Mouse (Mus musculus): ENCODE measurements around the gene Coasy. TPM values are rescaled to one million over a fixed set of nuclear protein-coding genes. Genes with fewer than 3 reads are reported as not detected.

The Coasy gene
- 11.4 to 16.6 TPM (median 16.1 TPM) in 3 replicates for total RNA-seq (2017)

GRCm38 (mm10) chr11:101082208-101083082, at the start of gene Coasy:
TSS of gene Coasy (plus strand) at chr11:101082565.
- peak; percentile 66 for ATAC-seq (replicated peaks; ENCODE audit: insufficient number of reproducible peaks, low FRiP score, low TSS enrichment, poor library complexity, severe bottlenecking)

GRCm38 (mm10) chr11:101033856-101034500, 48.4 kb upstream of the Coasy start:
- no peak for ATAC-seq (replicated peaks; ENCODE audit: insufficient number of reproducible peaks, low FRiP score, low TSS enrichment, poor library complexity, severe bottlenecking)

- no peak for ATAC-seq (replicated peaks; ENCODE audit: insufficient number of reproducible peaks, low FRiP score, low TSS enrichment, poor library complexity, severe bottlenecking)
Measured at GRCm38 (mm10) chr11:101034614-101035327, 47.6 kb upstream of the Coasy start.

DNA sequence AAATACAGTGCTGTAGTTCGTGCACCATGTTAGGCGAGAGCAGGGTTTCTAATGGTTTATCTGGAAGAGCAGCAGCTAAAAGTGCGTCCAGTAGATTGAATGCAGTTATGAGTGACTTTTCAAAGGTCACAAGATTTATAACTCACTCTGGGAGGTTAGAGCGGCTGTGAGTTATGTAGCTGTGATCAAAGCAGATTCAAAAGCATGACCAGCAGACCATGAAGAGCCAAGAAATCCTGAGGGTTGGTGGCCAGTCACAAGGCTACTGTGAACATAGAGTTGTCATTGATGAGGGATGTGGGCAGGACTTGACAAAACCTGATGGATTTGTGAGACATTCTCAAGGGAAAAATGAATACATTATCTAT, 47.1 kb upstream of the Coasy start:
- ATAC-seq (replicated peaks; ENCODE audit: insufficient number of reproducible peaks, low FRiP score, low TSS enrichment, poor library complexity, severe bottlenecking) = no peak

- ATAC-seq (replicated peaks; ENCODE audit: insufficient number of reproducible peaks, low FRiP score, low TSS enrichment, poor library complexity, severe bottlenecking) = no peak
Measured at GRCm38 (mm10) chr11:101037795-101038194, 44.6 kb upstream of the Coasy start.

DNA sequence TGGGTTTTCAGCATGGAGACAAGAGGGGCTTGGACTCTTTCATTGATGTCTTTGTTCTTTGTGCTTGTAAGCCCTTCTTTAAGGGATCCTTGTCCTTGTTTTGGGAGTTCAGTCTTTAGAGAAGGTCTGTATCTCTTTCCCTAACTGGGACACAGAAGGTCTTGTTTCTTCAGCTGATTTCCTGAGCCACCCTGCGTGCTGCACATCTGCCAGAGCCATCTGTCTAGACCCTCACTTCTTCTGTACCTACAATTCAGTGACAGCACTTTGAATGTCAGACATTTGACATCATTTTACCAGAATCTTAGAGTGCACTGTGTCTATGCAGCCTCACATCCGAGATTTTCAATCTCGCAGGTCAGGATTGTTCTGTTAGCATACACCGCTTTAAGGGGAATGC, 36.5 kb upstream of the Coasy start:
- ATAC-seq (replicated peaks; ENCODE audit: insufficient number of reproducible peaks, low FRiP score, low TSS enrichment, poor library complexity, severe bottlenecking) = no peak

GRCm38 (mm10) chr11:101046440-101046839, 35.9 kb upstream of the Coasy start:
- ATAC-seq (replicated peaks; ENCODE audit: insufficient number of reproducible peaks, low FRiP score, low TSS enrichment, poor library complexity, severe bottlenecking) = no peak

- ATAC-seq (replicated peaks; ENCODE audit: insufficient number of reproducible peaks, low FRiP score, low TSS enrichment, poor library complexity, severe bottlenecking) = no peak
Measured at GRCm38 (mm10) chr11:101047502-101047901, 34.9 kb upstream of the Coasy start.

GRCm38 (mm10) chr11:101050359-101050758, 32.0 kb upstream of the Coasy start:
- ATAC-seq (replicated peaks; ENCODE audit: insufficient number of reproducible peaks, low FRiP score, low TSS enrichment, poor library complexity, severe bottlenecking) = no peak

DNA sequence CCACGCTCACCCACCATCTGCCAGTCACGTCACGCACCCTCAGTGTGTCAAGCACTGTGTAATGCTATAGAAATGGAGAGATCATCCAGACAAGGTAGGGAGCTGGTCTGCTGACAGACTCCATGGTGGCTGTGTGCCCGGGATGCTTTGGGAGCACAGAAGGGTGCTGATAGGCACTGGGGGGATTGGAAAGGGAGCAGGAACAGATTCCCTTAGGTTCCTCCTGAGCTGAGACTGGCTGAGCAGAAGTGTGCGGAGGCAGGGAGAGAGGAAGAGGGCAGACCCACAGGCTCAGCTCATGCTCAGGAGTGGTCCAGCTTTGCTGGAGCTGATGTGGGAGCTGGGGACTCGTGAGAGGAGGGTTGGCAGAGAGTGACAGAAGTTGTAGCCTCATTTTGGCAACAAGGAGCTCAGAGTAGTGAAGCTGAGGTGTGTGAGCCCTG, 31.3 kb upstream of the Coasy start:
- ATAC-seq (replicated peaks; ENCODE audit: insufficient number of reproducible peaks, low FRiP score, low TSS enrichment, poor library complexity, severe bottlenecking) = no peak

GRCm38 (mm10) chr11:101051617-101052016, 30.7 kb upstream of the Coasy start:
- no peak for ATAC-seq (replicated peaks; ENCODE audit: insufficient number of reproducible peaks, low FRiP score, low TSS enrichment, poor library complexity, severe bottlenecking)

GRCm38 (mm10) chr11:101052751-101053473, 29.5 kb upstream of the Coasy start:
- ATAC-seq (replicated peaks; ENCODE audit: insufficient number of reproducible peaks, low FRiP score, low TSS enrichment, poor library complexity, severe bottlenecking) = no peak

DNA sequence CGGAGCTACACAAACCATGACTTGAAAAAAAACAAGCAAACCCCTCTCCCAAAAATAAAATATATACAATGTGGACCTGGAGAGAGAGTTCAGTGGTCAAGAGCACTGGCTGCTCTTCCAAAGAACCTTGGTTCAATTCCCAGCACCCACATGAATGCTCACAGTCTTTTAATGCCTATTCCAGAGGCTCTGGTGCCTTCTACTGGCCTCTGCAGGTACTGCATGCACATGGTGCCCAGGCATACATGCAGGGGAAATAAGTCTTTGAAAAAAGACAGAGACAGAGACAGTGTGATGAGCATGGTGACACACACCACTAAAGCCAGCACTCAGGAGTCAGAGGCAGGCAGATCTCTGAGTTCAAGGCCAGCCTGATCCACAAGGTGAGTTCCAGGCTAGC, 28.4 kb upstream of the Coasy start:
- ATAC-seq (replicated peaks; ENCODE audit: insufficient number of reproducible peaks, low FRiP score, low TSS enrichment, poor library complexity, severe bottlenecking) = no peak

DNA sequence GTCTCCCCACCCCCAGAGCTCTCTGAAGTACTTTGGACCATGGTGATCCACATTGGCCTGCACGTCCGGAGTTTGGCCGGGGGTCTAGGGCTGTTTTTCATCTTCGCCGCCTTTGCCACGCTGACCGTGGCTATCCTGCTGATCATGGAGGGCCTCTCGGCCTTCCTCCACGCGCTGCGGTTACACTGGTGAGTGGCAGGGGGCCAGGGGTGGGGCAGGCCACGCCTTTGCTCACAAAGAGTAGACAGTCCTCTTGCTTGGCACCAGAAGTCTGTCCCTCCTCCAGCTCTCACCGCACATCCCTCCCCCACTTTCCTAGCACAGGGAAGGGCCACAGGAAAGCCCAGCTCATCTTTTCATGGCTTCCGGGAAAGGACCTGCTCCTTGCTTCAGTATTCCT, 26.9 kb upstream of the Coasy start:
- ATAC-seq (replicated peaks; ENCODE audit: insufficient number of reproducible peaks, low FRiP score, low TSS enrichment, poor library complexity, severe bottlenecking) = no peak

DNA sequence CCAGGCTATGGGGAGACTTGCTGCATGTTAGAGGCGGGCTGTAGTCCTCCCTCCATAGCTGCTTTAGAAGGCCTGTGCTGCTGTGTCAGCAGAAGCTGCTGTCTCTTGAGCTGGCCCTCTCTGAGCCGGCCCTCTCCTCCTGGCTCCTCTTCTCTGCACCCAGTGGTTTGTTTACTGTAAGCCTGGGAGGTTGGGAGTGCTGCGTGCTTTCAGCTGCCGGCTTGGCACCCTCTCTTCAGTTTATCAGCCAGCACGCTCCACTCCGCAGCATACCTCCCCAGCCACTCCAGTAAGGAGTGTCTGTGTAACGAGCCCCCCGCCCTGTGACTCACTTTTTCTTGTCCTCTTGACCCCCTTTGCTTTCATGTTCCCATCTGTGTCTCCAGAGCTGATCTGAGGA, 25.5 kb upstream of the Coasy start:
- no peak for ATAC-seq (replicated peaks; ENCODE audit: insufficient number of reproducible peaks, low FRiP score, low TSS enrichment, poor library complexity, severe bottlenecking)

DNA sequence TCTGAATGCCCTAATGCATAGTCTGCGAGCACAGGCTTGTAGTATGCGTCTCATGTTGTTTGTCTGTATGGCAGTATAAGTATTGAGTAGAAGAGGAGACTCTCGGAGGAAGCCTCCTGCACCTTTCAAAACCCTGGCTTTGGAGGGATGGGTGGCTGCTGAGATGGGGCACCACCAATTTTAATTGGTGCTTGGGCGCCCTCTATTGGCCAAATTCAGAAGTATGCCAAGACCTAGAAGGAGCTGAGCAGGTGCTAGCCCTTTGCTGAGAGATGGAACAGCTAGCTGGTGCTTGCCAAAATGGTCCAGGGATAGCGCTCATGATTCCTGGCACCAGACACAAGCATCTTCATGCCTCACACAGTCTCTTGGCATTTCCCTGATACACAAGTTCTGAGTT, 24.5 kb upstream of the Coasy start:
- ATAC-seq (replicated peaks; ENCODE audit: insufficient number of reproducible peaks, low FRiP score, low TSS enrichment, poor library complexity, severe bottlenecking) = peak; percentile 57; the same call in 1 of the 2 replicates

DNA sequence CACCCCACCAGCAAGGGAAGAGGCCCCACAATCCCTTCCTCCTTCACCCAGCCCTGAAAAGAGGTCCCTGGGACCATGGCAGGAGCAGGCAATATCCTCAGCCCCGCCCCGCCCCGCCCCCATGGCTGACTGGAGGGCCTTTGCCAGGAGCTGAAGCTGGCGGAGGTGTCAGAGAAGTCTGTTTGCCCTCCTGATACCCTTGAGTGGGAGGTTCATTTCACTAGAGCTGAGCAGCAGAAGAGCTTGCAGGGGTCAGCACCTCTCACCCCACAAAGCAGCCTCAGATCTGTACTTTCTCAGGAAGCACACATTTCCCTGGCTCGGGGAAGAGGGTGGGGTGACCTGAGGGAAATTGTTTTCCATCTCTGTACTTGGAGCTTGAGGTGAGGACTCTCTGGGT, 23.6 kb upstream of the Coasy start:
- ATAC-seq (replicated peaks; ENCODE audit: insufficient number of reproducible peaks, low FRiP score, low TSS enrichment, poor library complexity, severe bottlenecking) = no peak

- ATAC-seq (replicated peaks; ENCODE audit: insufficient number of reproducible peaks, low FRiP score, low TSS enrichment, poor library complexity, severe bottlenecking) = no peak
Measured at GRCm38 (mm10) chr11:101059473-101059872, 22.9 kb upstream of the Coasy start.

DNA sequence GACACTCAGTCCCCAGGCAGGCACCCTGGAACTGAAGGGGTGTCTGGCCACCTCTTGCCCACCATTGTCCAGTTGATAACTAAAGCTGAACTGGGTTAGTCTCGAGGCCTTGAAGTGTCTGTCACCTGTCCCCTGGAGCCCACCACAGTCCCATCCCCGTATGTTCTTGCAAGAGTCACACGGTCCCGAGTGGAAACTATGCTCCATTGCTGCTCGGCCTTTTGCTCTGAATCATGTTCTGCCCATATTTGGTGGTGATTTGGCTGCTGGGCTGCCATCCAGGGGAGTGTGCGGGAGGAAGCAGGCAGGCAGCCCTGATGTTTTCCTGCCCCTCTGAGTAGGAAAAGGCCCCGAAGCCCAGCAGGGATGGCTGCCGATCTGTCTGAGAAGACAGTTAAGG, 22.2 kb upstream of the Coasy start:
- ATAC-seq (replicated peaks; ENCODE audit: insufficient number of reproducible peaks, low FRiP score, low TSS enrichment, poor library complexity, severe bottlenecking) = no peak

Measured in monocyte, adult 5-6 weeks (primary cell).